Mouse (Mus musculus) heart, postnatal 36 days (tissue): ENCODE data around the gene Skida1. TPM values are rescaled to one million over a fixed set of nuclear protein-coding genes. Genes with fewer than 3 reads are reported as not detected.
A peak's percentile ranks its signal among the peaks of the same experiment; 100 is the strongest.
"Not testable (repeated sequence)": the region's sequence is repeated elsewhere in the genome, so short reads cannot be mapped to it uniquely, and the experiment has no call there.

Experiments used
- DNase-seq, 2 experiments: peaks; one replicate each; pipeline ENCODE4 v3.0.0; 2021 to 2022
- intact Hi-C: fragments of 180-260 bp; cut with DNase I; formaldehyde crosslinking; loops from one replicate; pipeline ENCODE4 v1.15.1; 2025
- total RNA-seq, 2 experiments: library from RNA; stranded (reverse); gene quantifications; 2 replicates each; pipeline ENCODE4 v1.2.3; 2021

The Skida1 gene
- total RNA-seq = 1 to 10 TPM; 2.8 to 5.1 TPM

DNA sequence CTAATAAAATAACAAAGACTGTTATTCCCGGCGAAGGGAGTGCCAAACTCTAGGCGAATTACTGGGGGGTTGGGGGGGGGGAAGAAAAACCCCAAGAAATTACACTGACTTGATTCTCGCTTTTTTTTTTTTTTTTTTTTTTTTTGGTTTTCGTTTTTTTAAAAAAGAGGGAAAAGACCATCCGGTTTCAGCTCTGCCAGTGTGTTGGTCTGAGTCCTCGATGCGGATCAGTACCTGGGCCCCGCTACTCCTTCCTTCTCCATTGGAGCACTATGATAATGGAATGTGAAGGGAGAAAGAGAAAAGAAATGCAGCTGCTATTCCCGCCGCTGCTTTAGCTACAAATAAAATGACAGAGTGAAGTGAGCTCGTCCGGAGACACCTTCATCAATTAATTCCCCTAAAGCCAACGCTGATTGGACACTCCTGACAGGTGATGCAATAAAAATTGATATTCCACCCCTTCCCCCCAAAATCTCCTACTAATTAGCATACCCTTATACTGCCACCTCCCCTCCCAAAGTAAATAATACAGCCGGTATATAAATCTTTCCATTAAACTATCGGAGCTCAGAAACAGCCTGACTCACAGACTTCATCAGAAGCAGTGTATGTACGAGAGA is at the start of gene Skida1:
Skida1 (minus strand) TSS at position 599 of the 623 bp plus-strand sequence.
- peak in 1 of 2 experiments; percentile 58 for DNase-seq
- intact Hi-C loops = loop anchor here (5.0 kb wide), 2 partner anchors 629 to 719 kb away; partner anchors contain the start of gene Bmi1

DNA sequence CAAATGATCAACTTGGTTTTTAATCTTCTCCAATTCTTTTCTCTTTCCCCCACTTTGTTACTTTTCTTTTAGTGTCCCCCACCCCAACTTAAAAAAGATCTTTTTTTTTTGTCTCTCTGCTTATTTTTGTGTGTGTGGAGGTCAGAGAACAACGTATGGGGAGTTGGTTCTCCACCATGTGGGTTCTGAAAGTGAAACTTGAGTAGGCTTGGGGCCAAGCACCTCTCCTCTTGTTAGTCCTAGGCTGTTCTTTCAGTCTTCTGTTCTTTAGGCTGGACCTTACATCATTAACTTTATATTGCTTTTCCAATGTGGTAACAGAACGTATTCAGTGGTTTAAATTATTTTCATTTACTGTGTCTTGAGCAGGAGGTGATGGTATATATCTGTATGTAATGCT is 47.0 kb upstream of the Skida1 start:
- DNase-seq = no peak
- intact Hi-C loops = no loop called here

DNA sequence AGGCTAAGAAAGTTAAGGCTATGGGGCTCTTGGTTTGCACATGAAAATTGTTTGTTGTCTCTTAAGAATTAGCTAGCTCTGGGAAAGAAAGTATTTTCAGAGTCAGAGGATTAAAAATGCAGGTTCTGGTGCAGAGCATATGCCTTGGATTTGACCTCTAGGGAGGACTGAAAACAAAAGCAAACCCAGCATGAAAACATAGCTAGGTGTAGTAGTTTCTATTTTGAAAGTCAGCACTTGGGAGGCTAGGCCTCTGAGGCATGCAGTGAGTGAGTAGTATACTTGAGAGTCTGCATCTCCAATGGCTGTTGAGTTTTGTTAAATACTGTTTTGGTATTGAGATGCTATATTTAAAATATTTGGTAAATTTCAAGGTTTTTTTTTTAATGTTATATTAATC is 45.5 kb upstream of the Skida1 start:
- no peak for DNase-seq
- intact Hi-C loops = no loop called here

DNA sequence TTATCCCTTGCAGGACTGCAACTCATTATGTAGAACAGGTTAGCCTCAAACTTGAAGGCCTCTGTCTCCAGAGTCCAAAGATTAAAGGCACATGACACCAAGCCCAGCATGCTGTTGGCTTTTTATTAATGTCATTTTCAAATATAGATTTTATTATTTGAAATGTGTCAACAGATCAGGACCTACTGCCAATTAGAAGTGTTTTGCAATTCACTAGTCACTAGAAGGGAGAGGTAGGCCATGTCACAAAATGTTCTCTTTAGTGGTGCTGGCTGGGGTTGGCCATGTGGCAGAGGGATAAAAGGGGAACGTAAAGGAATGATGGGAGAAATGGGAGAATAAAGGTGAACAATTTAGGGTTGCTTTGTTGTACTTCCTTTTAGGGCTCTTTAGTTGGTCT is 45.0 kb upstream of the Skida1 start:
- no peak for DNase-seq
- intact Hi-C loops = no loop called here

DNA sequence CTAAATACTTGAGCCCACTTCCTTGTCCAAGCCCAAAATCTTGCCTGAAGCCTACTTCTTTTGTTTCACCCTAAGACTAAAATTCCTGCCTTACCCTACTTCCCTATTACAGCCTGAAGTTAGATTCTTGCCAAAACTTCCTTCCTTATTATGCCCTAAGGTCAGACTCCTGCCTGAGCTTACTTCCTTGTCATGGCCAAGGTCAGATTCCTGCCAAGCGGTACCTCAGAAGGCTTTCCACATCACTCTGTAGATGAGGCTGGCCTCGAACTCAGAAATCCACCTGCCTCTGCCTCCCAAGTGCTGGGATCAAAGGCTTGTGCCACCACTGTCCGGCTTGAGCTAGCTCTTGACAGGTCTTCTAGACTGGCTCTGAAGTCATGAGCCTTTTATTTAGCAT is 38.8 kb upstream of the Skida1 start:
- DNase-seq, intact Hi-C loops: not testable (repeated sequence)

DNA sequence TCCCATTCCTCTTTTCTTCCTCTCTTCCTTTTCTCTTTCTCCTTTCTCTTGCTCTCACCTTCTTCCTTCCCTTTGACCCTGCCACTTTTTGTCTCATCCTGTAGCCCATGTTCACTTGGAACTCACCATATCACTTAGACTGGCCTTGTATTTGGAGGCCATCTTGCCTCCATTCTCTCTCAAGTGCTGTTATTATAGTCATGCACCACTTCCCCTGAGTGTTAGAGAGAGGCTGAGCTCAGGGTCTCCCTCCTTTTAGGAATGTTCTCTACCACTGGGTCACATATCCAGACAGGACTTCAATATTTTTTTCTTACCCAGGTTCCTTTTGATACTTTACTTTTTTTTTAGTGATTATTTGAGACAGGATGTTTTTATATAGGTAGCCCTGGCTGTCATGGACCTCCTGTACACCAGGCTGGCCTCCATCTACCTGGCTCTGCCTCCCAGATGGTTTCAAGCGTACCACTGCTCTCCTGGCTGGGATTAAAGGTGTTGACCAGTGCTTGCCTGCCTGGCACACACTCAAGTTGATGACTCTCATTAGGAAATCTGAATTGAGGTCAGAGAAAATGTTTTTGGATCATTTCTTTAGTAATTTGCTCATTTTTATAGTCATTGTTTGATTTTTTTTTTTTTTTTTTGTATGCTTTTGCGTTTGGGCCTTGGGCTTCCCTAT is 31.5 kb upstream of the Skida1 start:
- no peak for DNase-seq
- intact Hi-C loops = no loop called here

DNA sequence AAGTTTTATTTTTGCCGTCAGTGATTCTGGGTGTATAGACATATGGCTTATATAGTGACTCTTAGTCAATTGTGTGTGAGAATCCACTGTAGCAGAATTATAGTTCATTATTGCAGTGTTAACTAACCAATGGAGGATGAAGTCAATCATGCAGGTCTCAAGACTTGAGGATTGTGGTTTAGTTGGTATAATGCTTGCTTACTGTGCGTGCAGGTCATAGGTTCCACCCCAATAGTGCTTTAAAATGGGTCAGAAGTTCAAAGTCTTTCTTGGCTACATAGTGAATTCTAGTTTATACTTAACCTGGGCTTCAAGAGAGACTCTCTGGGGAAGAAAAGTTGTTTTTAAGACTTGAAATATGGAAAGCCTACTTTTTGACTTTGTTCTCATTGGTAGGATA is 23.1 kb upstream of the Skida1 start:
- intact Hi-C loops = no loop called here
- no peak for DNase-seq

DNA sequence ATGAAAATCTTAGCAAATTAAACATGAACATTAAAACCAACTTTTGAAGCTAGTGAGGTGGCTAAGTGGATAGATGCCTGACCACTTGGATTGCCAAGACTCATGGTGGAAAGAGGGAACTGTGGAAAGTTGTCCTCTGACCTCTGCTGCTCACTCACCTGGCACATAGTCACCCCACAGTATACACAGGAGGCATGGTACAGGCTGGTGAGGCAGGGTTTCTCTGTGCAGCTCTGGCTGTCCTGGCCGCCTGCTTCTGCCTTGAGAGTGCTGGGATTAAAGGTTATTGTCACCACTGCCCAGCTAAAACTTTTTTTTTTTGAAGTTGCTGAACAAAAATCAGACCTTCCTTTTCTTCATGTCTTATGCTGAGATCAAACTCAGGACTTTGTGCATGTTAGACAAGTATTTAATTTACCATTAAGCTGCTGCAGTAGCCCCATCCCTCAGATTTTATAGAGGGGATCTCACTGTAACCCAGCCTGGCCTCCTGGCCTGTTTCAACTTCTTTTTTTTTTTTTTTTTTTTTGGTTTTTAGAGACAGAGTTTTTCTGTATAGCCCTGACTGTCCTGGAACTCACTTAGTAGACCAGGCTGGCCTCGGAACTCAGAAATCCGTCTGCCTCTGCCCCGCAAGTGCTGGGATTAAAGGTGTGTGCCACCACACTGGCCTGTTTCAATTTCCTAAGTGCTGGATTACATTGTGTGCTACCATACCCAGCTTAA is 19.4 kb upstream of the Skida1 start:
- intact Hi-C loops = loop anchor here (5.0 kb wide), 1 partner anchor 139 kb away; no protein-coding TSS in a partner anchor
- DNase-seq = no peak

DNA sequence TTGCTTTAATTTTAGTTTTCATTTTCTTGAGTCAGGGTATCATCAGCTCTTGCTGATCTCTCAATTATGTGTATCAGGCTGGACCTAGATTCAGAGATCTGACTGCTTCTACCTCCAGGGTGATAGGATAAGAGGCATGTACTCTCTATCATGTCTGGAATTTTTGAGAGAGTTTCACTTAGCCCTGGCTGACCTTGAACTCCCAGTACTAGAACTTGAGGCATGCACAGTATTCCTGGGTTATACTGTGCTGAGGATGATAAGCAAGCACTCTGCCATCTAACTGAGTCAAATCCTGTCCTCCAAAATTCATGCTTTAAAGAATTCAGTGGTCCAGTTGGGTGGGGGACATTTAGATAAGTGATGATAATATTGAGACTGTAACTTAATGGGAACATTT is 17.6 kb upstream of the Skida1 start:
- intact Hi-C loops = loop anchor here (5.0 kb wide), 1 partner anchor 141 kb away; no protein-coding TSS in a partner anchor
- no peak for DNase-seq

DNA sequence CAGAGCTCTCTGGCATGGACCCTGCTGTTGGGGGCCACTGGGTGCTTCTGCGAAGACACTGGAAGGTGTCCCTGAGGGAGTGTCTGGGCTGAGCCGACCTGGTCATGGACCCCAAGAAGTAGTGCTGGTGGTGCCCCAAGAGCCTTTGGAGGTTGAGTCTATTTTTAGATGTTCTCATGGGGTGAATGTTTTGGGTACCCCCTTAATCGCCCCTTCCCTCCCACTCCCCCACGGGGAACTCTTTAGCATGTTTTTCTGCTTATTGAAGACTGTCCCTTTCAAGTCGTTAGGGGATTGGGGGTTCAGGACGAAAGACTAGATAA is 16.8 kb upstream of the Skida1 start:
- intact Hi-C loops = loop anchor here (2.0 to 5.0 kb wide), 2 partner anchors 39 to 142 kb away; no protein-coding TSS in a partner anchor
- no peak for DNase-seq

DNA sequence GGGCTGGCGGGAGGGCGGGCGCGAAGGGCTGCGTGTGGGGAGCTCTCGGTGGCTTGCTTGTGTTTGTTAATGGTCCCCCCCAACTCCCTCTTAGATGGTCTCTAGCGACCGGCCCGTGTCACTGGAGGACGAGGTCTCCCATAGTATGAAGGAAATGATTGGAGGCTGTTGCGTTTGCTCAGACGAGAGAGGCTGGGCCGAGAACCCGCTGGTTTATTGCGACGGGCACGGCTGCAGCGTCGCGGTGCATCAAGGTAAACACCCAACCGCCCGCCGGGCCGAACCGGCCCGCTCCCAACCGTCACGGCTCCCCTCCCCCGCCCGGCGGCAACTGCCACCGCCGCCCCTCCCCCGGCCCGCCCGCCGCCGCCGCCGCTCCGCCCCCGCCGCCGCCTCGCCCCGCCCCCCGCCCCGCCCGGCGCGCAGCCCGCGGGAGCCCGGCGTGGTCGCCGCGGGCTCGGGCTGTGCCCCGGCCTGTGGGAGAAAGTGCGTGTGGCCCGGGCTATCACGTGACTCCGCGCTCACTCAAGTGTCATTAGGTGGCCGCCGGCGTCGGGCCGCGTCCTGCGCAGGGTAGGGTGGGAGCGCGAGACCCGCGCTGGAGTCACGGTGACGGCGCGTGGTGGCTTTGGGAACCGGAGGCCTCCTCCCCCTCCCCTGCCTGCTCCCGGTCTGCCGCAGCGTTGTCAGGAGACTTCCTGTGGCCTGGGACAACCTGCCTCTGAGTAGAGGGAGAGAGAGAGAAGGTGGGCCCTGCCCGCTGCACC is 16.3 kb upstream of the Skida1 start:
- intact Hi-C loops = loop anchor here (2.0 to 5.0 kb wide), 2 partner anchors 38 to 142 kb away; no protein-coding TSS in a partner anchor
- peak; percentile 77 to 86 for DNase-seq

DNA sequence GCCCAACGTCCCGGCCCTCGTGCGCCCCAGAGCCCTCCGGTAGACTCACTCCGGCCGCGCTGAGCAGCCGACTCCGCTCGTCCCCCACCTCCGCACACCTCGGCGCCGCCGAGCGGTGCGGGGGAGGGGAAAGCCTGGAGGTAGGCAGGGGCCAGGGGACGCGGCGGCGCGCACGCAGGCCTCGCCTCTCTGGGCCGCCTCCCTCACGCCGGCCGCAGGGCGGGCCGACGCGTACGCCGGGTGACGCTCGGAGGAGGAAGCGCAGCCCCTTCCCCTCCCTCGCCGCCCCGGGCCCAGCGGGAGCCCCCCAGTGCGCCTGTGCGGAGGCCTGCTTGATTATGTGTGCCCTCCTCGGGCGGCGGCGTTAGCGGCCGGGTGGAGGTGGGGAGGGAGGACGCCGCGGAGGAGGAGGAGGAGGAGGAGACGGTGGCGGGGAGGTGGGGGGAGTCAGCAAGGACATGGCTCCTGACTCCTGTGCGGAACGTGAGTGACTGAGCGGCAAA is 15.6 kb upstream of the Skida1 start:
- intact Hi-C loops = loop anchor here (2.0 kb wide), 1 partner anchor 38 kb away; no protein-coding TSS in a partner anchor

DNA sequence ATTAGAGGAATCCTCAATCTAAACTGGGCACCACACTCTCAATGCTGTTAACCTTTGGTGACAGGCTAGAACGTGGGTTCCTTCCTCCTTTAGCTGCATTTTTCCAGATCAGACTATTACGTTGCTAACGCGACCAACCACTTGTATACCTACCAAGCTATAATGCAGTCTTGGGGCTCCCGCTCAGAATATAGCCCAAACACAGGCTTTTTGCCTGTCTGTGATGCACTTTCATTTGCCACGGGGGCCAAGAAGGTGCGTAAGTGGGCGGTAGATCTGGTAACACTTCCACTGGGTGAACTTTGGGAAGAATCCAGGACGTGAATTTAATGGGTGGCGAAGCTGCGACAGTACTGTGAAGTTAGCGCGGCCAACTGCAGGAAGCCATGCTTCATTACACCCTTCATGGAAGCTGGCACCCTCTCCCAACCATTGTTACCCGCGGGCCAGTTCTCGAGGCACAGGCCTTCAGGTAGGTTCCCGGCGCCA is 15.0 kb upstream of the Skida1 start:
- intact Hi-C loops = loop anchor here (2.0 kb wide), 2 partner anchors 17 to 37 kb away; no protein-coding TSS in a partner anchor
- DNase-seq = peak; percentile 59 to 78

More for the DNA sequence above, 15.6 kb upstream of the Skida1 start:
- DNase-seq = peak; percentile 86 to 94

DNA sequence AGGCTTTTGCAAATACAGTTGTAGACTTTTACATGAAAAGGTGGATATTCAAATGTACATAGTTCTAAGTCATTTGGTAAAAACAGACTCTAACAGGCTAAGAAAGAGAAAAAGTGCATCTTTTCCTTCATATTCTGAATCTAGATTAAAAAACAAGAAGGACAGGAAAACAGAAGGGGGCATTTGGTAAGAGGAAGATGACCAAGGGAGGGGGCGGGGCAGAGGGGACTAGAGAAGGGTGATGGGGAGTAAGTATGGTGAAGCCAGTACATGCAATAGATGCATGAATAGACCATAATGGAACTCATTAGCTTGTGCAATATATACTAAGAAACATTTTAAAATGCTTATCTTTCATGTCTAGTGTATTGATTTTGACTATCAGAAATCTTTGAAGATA is 11.5 kb upstream of the Skida1 start:
- DNase-seq = no peak
- intact Hi-C loops = no loop called here

DNA sequence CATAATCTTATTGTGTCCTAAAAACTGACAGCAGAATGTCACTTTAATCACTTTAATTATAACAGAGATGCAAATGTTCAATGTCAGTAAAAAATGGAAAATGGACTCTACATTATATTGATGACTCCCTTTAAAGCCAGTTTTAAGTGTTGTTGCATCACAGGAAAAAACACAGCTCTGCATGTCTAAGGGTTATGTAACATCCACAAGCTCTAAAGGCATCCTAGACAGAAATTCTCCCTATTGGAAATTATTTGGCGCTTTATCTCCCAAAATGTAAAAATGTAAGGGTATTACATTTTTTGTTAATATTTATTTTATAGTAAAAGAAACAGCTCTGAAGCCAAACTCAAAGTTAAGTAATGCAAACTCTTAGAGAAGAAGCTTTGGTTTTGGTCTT is 11.0 kb upstream of the Skida1 start:
- intact Hi-C loops = no loop called here

DNA sequence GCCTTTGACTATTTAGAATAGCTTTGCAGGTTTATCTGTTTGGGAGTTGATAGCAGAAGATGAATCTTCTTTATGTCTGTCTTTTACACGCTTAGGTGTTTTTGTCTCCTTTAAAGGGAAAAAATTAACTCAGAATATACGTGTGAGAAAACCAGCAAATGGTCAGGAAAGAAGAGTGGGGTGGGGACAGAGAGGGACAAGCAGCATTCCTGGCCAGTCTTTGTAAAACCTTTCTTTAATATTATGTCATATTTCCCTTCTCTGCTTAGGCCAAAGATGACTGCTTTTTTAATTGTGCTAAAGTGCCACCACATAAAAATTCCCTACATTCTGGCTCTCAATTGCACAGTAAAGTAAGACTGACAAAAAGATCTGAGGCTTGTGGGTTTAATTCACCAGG is 10.2 kb upstream of the Skida1 start:
- no peak for DNase-seq
- intact Hi-C loops = no loop called here

More for the DNA sequence above, 11.0 kb upstream of the Skida1 start:
- no peak for DNase-seq

DNA sequence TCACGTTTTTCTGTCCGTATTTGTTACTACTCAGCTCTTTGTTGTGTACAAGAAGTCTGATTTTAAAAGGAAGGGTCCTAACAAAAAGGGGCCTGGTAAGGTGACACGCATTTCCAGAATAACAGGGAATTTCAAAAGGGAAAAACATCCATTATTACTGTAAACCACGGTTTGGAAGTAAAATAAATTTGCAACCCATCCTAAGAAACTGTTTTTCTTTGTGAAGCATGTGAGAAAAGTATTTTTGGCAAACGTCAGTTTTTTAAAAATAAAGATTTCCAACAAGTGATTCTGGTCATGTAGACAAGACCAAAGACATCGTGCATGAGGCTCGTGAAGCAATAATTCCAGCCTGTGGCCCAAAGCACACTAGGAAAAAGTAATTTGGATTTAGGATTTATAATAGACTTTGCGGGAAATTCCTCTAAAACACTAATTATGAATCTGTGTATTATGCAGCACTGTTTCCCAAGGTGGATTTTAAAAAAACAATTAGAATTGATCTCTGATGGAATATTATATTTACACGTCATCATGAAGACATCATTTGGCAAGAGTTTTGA is 9.4 kb upstream of the Skida1 start:
- DNase-seq = no peak

DNA sequence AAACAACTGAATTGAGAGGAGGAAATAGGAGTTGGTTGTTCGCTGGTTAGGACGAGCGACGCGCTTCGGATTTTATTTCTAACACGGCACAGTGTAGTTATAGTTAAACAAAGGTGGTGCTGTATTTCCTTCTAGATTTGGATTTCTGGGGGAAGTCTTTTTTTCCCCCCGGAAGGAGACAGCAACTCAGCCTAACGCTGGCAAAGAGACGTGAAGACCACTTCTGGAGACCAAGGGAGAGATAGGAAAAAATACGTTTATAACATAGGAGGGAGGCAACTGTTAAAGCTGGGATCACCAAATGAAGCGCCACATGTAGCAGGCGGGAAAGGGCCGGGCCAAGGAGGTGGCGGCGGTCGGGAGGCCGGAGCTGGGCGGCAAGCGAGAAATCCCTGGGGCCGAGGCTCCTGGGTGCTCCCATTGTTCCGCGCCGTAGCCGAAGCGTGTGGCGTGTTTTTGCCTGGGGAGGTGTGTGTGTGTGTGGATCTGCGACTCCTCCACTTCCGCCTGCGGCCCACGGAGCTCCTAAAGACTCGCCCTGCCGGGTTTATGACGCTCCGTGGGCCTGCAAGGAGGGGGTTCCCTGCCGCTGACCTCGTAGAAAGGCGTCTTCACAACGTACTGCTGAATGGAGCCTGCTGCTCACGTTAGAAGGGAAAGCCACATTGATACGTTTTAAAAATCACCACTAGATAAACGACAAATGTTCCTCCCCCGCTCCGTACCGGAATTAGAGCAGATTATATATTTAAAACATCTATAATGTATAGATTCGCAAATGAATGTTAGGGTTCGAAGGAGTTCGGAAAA is 8.7 kb upstream of the Skida1 start:
- peak; percentile 69 to 85 for DNase-seq

More for the DNA sequence above, 9.4 kb upstream of the Skida1 start:
- intact Hi-C loops = no loop called here

DNA sequence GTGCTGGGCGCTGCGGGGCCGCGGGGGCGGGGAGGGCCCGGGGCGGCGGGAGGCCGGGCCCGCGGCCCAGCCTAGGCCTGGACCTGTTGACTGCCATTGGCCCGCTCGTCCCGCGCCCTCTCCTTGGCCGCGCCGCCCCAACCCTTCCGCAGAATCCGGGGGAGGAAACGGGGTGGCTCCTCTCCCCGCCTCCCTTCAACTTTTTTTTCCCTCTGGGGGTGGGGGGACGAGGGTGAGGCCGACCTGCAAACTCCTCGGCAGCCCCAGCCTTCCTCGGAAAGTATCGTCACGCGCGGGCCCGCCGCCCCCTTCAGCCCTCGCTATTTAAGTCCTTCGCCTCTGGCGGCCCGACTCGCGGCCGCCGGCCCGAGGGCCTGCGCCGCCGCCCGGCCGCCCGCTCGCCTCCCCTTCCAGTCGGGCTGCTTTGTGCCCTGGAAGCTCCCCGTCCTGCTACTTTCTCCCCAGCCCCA is 8.0 kb upstream of the Skida1 start:
- intact Hi-C loops = loop anchor here (1.0 to 2.0 kb wide), 2 partner anchors 10 to 28 kb away; no protein-coding TSS in a partner anchor
- peak; percentile 92 to 95 for DNase-seq

More for the DNA sequence above, 8.7 kb upstream of the Skida1 start:
- intact Hi-C loops = loop anchor here (1.0 to 2.0 kb wide), 2 partner anchors 10 to 29 kb away; no protein-coding TSS in a partner anchor
